Comparison of ENCODE assay signal across 21 mouse cellular contexts in genomic region chr15:102160415-102161060, GRCm38 (mm10). TPM values are rescaled to one million over a fixed set of nuclear protein-coding genes. Genes with fewer than 3 reads are reported as not detected.
DNase-seq lines count a peak whose midpoint lies in the region; ATAC-seq and TF ChIP-seq lines count a peak whose summit lies in the region.
"Had no signal": no experiment of that assay in that cellular context is flagged by ENCODE, and none has a peak within 500 bp of the region (broad histone marks: within the 10 kb centered on the region; RNA-seq: fewer than 3 reads in every experiment).

No protein-coding gene starts in this region.

- no peaks in the 10 kb centered on the region for H3K9me3 ChIP-seq in midbrain, embryonic 10.5 days (replicated peaks)
- no peaks in the 10 kb centered on the region for H3K9me3 ChIP-seq in midbrain, embryonic 16.5 days (replicated peaks; ENCODE audit: control insufficient read depth, low read length, poor library complexity, severe bottlenecking)
- no peaks in the 10 kb centered on the region for H3K9me3 ChIP-seq in ES-E14 (ENCODE audit: control insufficient read depth, insufficient read depth, low read depth, low read length)
- H3K9me3 ChIP-seq: embryonic facial prominence, embryonic 15.5 days; heart, embryonic 12.5 days; hindbrain, embryonic 15.5 days; limb, embryonic 15.5 days; liver, embryonic 15.5 days had no signal

- H3K36me3 ChIP-seq in midbrain, embryonic 10.5 days: no peaks in the 10 kb centered on the region
- H3K36me3 ChIP-seq in midbrain, embryonic 16.5 days (ENCODE audit: control insufficient read depth, insufficient read depth, low read length): no peaks in the 10 kb centered on the region
- H3K36me3 ChIP-seq in ES-E14 (ENCODE audit: control insufficient read depth, insufficient read depth, low read length, poor library complexity, severe bottlenecking): no peaks in the 10 kb centered on the region
- H3K36me3 ChIP-seq: embryonic facial prominence, embryonic 15.5 days; heart, embryonic 12.5 days; hindbrain, embryonic 15.5 days; limb, embryonic 15.5 days had no signal

- no peak overlapping the region for H3K4me2 ChIP-seq in midbrain, embryonic 16.5 days (ENCODE audit: low read length)
- H3K4me2 ChIP-seq: embryonic facial prominence, embryonic 15.5 days; heart, embryonic 12.5 days; hindbrain, embryonic 15.5 days; limb, embryonic 15.5 days; liver, embryonic 15.5 days had no signal

- no peak overlapping the region for H3K9ac ChIP-seq in midbrain, embryonic 16.5 days (ENCODE audit: low read depth, low read length)
- H3K9ac ChIP-seq in ES-E14 (ENCODE audit: insufficient read depth, low read depth, low read length, poor library complexity, severe bottlenecking): peak overlapping the region; percentile 51
- H3K9ac ChIP-seq: embryonic facial prominence, embryonic 15.5 days; heart, embryonic 12.5 days; hindbrain, embryonic 15.5 days; limb, embryonic 15.5 days; liver, embryonic 15.5 days had no signal

- H3K4me3 ChIP-seq in midbrain, embryonic 10.5 days: no peak overlapping the region
- no peak overlapping the region for H3K4me3 ChIP-seq in midbrain, embryonic 16.5 days (ENCODE audit: low read depth, low read length)
- H3K4me3 ChIP-seq in ES-E14 (ENCODE audit: insufficient read depth in 1 of 2, low read depth in 1 of 2, low read length in 2 of 2, poor library complexity in 1 of 2, severe bottlenecking in 1 of 2): peak overlapping the region; percentile 47 to 58
- H3K4me3 ChIP-seq: embryonic facial prominence, embryonic 15.5 days; heart, embryonic 12.5 days; hindbrain, embryonic 15.5 days; limb, embryonic 15.5 days; liver, embryonic 15.5 days had no signal

- no peak for ATAC-seq in midbrain, embryonic 16.5 days
- ATAC-seq in hematopoietic stem cell, adult 5-6 weeks (replicated peaks in 1 of 2; ENCODE audit: insufficient read depth in 1 of 2, low FRiP score in 2 of 2, low TSS enrichment in 1 of 2, low read depth in 1 of 2, poor library complexity in 2 of 2, severe bottlenecking in 2 of 2): peak; percentile 21 to 48; a peak in 2 of 4 replicates
- ATAC-seq: forebrain, embryonic 16.5 days; intestine, postnatal 0 days had no signal

- H3K27ac ChIP-seq in midbrain, embryonic 10.5 days (replicated peaks): 0 out of 2 replicates have a peak overlapping the region, but pooled peaks have one; percentile 30
- H3K27ac ChIP-seq in midbrain, embryonic 16.5 days (ENCODE audit: low read length): no peak overlapping the region
- H3K27ac ChIP-seq in ES-E14 (ENCODE audit: insufficient read depth, low read depth, low read length, poor library complexity, severe bottlenecking): no peak overlapping the region
- H3K27ac ChIP-seq: embryonic facial prominence, embryonic 15.5 days; hindbrain, embryonic 15.5 days; limb, embryonic 15.5 days; liver, embryonic 15.5 days had no signal

- no peaks in the 10 kb centered on the region for H3K27me3 ChIP-seq in midbrain, embryonic 10.5 days (ENCODE audit: low read depth, poor library complexity, severe bottlenecking)
- no peaks in the 10 kb centered on the region for H3K27me3 ChIP-seq in midbrain, embryonic 16.5 days (ENCODE audit: control insufficient read depth, insufficient read depth, low read depth, low read length)
- H3K27me3 ChIP-seq: embryonic facial prominence, embryonic 15.5 days; hindbrain, embryonic 15.5 days; limb, embryonic 15.5 days; liver, embryonic 15.5 days had no signal

- DNase-seq in midbrain, embryonic 10.5 days (ENCODE audit: low spot score): no peak
- DNase-seq in ES-E14 (ENCODE audit: low read depth, low spot score): peak; percentile 25
- DNase-seq in thymus, postnatal 25 days: peak; percentile 15
- no peak for DNase-seq in cerebellum, adult 18-20 months
- no peak for DNase-seq in gastrocnemius, adult 8-10 months (ENCODE audit: low spot score in 2 of 2)
- DNase-seq in cerebellum, adult 11-12 months: no peak
- DNase-seq: adrenal gland, postnatal 14 days; B cell, adult 2 months; cerebellum, postnatal 25 days; heart, postnatal 14 days; midbrain, embryonic 14.5 days; retina, postnatal 1 day had no signal

- WGBS in midbrain, embryonic 10.5 days: 59% methylated on average over 27 of the region's 27 CpGs
- WGBS in midbrain, embryonic 16.5 days: 71% methylated on average over 27 of the region's 27 CpGs

- peaks cover 34% of the 10 kb centered on the region for H3K4me1 ChIP-seq in midbrain, embryonic 10.5 days
- H3K4me1 ChIP-seq in midbrain, embryonic 16.5 days (ENCODE audit: control insufficient read depth, insufficient read depth, low read length): peaks cover 6% of the 10 kb centered on the region; the same call in 1 of the 2 replicates
- H3K4me1 ChIP-seq in ES-E14 (ENCODE audit: control insufficient read depth in 2 of 2, insufficient read depth in 2 of 2, low read length in 2 of 2, poor library complexity in 1 of 2): peaks cover 6 to 35% of the 10 kb centered on the region in 2 experiments; a peak in 2 of 4 replicates
- H3K4me1 ChIP-seq: embryonic facial prominence, embryonic 15.5 days; liver, embryonic 15.5 days had no signal

- in situ Hi-C loops in ES-E14 (cut with MboI; ENCODE audit: low sequenced_read_pairs in 2 of 2, unreplicated experiment in 2 of 2): no loop called here

TF ChIP-seq in ES-E14, 5 proteins besides CTCF, POLR2A, EP300 and RAD21:
- TF ChIP-seq MAFK (IDR thresholded peaks at IDR 0.05; ENCODE audit: insufficient read depth, low read depth, low read length) (no peak), CHD2 (IDR thresholded peaks at IDR 0.05; ENCODE audit: low read depth, low read length) (no peak), HCFC1 (IDR thresholded peaks at IDR 0.05; ENCODE audit: borderline replicate concordance, insufficient read depth, low read length) (no peak), ZNF384 (IDR thresholded peaks at IDR 0.05; ENCODE audit: low read depth, low read length) (no peak), ZC3H11A (IDR thresholded peaks at IDR 0.05; ENCODE audit: borderline replicate concordance, low read depth, low read length) (no peak)

RNA-seq across cellular contexts. Expression of gene Soat2, which starts 10.2 kb away (rescaled TPM):
- 0.14 and 0.20 TPM in 2 replicates for polyA plus RNA-seq in midbrain, embryonic 10.5 days (2016; fragmentation: Nextera tagmentation; extraction: Ambion mirVana)
- 0.21 TPM in 1 of 2 replicates, not detected in the other for polyA plus RNA-seq in midbrain, embryonic 16.5 days (2015; fragmentation: Nextera tagmentation; extraction: Ambion mirVana)
- total RNA-seq in ES-E14 (2012; rRNA removed): 5.3 and 9.5 TPM in 2 replicates
- 1.3 and 2.4 TPM in 2 replicates for total RNA-seq in hematopoietic stem cell, adult 5-6 weeks (2017)
- under 1 TPM in 2 of 4 experiments, not detected in 2; 0.10 to 0.21 TPM for total RNA-seq in gastrocnemius, adult 8-10 months (2022)
- polyA plus RNA-seq: forebrain, embryonic 16.5 days; midbrain, embryonic 14.5 days had no signal

RNA-seq across cellular contexts. Expression of gene Igfbp6, which starts 16.4 kb away (rescaled TPM):
- 0.32 and 0.38 TPM in 2 replicates for polyA plus RNA-seq in midbrain, embryonic 10.5 days (2016; fragmentation: Nextera tagmentation; extraction: Ambion mirVana)
- 2.5 and 3.1 TPM in 2 replicates for polyA plus RNA-seq in midbrain, embryonic 16.5 days (2015; fragmentation: Nextera tagmentation; extraction: Ambion mirVana)
- 4.2 and 7.5 TPM in 2 replicates for total RNA-seq in ES-E14 (2012; rRNA removed)
- 0.15 TPM in 1 of 2 replicates, not detected in the other for total RNA-seq in hematopoietic stem cell, adult 5-6 weeks (2017)
- total RNA-seq in gastrocnemius, adult 8-10 months (2022): 10 to 100 TPM; 14.2 to 49.0 (median 27.1) TPM

RNA-seq across cellular contexts. Expression of gene Spryd3, which starts 24.5 kb away (rescaled TPM):
- polyA plus RNA-seq in midbrain, embryonic 10.5 days (2016; fragmentation: Nextera tagmentation; extraction: Ambion mirVana): 13.7 and 15.5 TPM in 2 replicates
- polyA plus RNA-seq in midbrain, embryonic 16.5 days (2015; fragmentation: Nextera tagmentation; extraction: Ambion mirVana): 81.1 and 95.9 TPM in 2 replicates
- 22.7 and 34.8 TPM in 2 replicates for total RNA-seq in ES-E14 (2012; rRNA removed)
- 12.6 and 15.8 TPM in 2 replicates for total RNA-seq in hematopoietic stem cell, adult 5-6 weeks (2017)
- total RNA-seq in gastrocnemius, adult 8-10 months (2022): 1 to 10 TPM; 6.8 to 8.7 (median 7.3) TPM

RNA-seq across cellular contexts. Expression of gene Zfp740, which starts 42.5 kb away (rescaled TPM):
- 63.0 and 72.4 TPM in 2 replicates for polyA plus RNA-seq in midbrain, embryonic 10.5 days (2016; fragmentation: Nextera tagmentation; extraction: Ambion mirVana)
- polyA plus RNA-seq in midbrain, embryonic 16.5 days (2015; fragmentation: Nextera tagmentation; extraction: Ambion mirVana): 54.0 and 59.2 TPM in 2 replicates
- 97.3 and 98.5 TPM in 2 replicates for total RNA-seq in ES-E14 (2012; rRNA removed)
- 44.0 and 47.6 TPM in 2 replicates for total RNA-seq in hematopoietic stem cell, adult 5-6 weeks (2017)
- 10 to 100 TPM; 25.6 to 28.1 (median 26.8) TPM for total RNA-seq in gastrocnemius, adult 8-10 months (2022)

RNA-seq across cellular contexts. Expression of gene Csad, which starts 44.0 kb away (rescaled TPM):
- polyA plus RNA-seq in midbrain, embryonic 10.5 days (2016; fragmentation: Nextera tagmentation; extraction: Ambion mirVana): 32.8 and 38.8 TPM in 2 replicates
- 33.1 and 33.2 TPM in 2 replicates for polyA plus RNA-seq in midbrain, embryonic 16.5 days (2015; fragmentation: Nextera tagmentation; extraction: Ambion mirVana)
- 47.3 and 51.9 TPM in 2 replicates for total RNA-seq in ES-E14 (2012; rRNA removed)
- total RNA-seq in hematopoietic stem cell, adult 5-6 weeks (2017): 37.4 and 76.7 TPM in 2 replicates
- total RNA-seq in gastrocnemius, adult 8-10 months (2022): 1 to 10 TPM; 5.6 to 8.5 (median 7.6) TPM

Comparison
In these comparisons a context has a peak if more than half of its experiments do, and no peak if none do; other contexts are left out.
1. DNase-seq: peak in ES-E14 (single experiment) and thymus, postnatal 25 days (single experiment); none in midbrain, embryonic 10.5 days (single experiment), cerebellum, adult 18-20 months (0 of 2), gastrocnemius, adult 8-10 months (0 of 2) and cerebellum, adult 11-12 months (single experiment).
2. H3K4me3 ChIP-seq: peak in ES-E14 (2 of 2); none in midbrain, embryonic 10.5 days (single experiment) and midbrain, embryonic 16.5 days (single experiment).